In the genomic region with DNA sequence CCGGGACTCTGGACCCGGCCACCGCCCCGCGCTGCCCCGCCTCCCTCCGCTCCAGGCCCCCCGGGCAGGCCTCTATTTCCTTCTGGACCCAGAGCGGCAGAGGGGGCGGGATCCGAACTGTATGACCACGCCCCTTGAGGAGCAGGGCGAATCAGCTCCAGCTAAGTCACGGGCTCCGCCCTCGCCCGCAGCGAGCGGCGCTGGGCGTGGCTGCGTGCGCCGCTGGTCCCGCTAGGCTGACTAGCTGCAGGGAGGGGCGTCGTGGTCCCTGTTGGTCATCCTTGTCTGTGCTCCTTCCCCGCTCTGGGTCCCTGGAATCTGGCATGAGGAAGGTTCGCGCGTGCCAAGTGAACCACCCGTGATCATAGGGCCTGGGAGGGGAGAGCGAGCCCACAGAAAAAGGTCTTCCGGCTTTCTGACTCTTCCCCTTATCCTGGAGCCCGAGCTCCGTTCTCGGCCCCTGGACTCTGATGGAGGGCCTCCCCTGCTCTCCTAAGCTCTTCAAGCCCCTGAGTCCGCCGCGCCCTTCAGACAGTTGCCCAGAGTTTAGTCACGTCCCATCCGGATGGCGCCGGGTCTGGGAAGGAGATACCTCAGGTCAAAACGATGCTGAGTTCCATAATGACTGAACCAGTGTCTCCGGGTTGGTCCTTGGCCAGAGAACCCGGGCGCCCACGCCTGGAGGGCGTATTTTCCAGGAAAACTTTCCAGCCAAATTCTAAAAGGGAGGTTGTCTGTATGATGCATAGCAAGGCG, we compare ENCODE assay signal across 8 mouse cellular contexts. TPM values are rescaled to one million over a fixed set of nuclear protein-coding genes. Genes with fewer than 3 reads are reported as not detected.
DNase-seq lines count a peak whose midpoint lies in the region; ATAC-seq and TF ChIP-seq lines count a peak whose summit lies in the region.

A gene (minus strand): TSS at position 144 of the 756 bp plus-strand sequence.

- intact Hi-C loops in heart, postnatal 36 days (cut with DNase I): loop anchor here (1.0 to 5.0 kb wide), 2 partner anchors 41 to 45 kb away; a partner anchor contains a TSS

- peaks cover 0 to 5% of the 10 kb centered on the region in 2 experiments; a peak in 2 of 4 replicates for H3K4me1 ChIP-seq in ES-E14 (ENCODE audit: control insufficient read depth in 2 of 2, insufficient read depth in 2 of 2, low read length in 2 of 2, poor library complexity in 1 of 2)
- H3K4me1 ChIP-seq in forebrain, embryonic 16.5 days (replicated peaks; ENCODE audit: control insufficient read depth, insufficient read depth, low read length): peaks cover 17% of the 10 kb centered on the region
- no peaks in the 10 kb centered on the region for H3K4me1 ChIP-seq in lung, embryonic 14.5 days (ENCODE audit: insufficient read depth)
- no peaks in the 10 kb centered on the region for H3K4me1 ChIP-seq in olfactory bulb, adult 2 months (ENCODE audit: control insufficient read depth, insufficient read depth, low read length)
- peaks cover 8% of the 10 kb centered on the region for H3K4me1 ChIP-seq in thymus, adult 2 months (replicated peaks; ENCODE audit: control insufficient read depth, insufficient read depth, low read length)

- TF ChIP-seq POLR2A in olfactory bulb, adult 2 months (IDR thresholded peaks at IDR 0.05; ENCODE audit: insufficient read depth, low read depth, low read length): peak; percentile 76
- peak; percentile 96 for TF ChIP-seq POLR2A in thymus, adult 2 months (IDR thresholded peaks at IDR 0.05; ENCODE audit: control insufficient read depth, extremely low read depth, insufficient read depth, low read length, poor library complexity)

- 0% methylated on average over 51 of the region's 51 CpGs for WGBS in forebrain, embryonic 16.5 days
- under 1% methylated on average over 51 of the region's 51 CpGs for WGBS in lung, embryonic 14.5 days
- under 1% methylated on average over 51 of the region's 51 CpGs for WGBS in olfactory bulb, adult 2 months
- WGBS in thymus, adult 2 months: 1% methylated on average over 51 of the region's 51 CpGs

- no peaks in the 10 kb centered on the region for H3K27me3 ChIP-seq in forebrain, embryonic 16.5 days (replicated peaks; ENCODE audit: control insufficient read depth, insufficient read depth, low read length)
- no peaks in the 10 kb centered on the region for H3K27me3 ChIP-seq in lung, embryonic 14.5 days (ENCODE audit: insufficient read depth, low read length)
- no peaks in the 10 kb centered on the region for H3K27me3 ChIP-seq in thymus, adult 2 months (ENCODE audit: control insufficient read depth, insufficient read depth, low read length)

- H3K4me3 ChIP-seq in ES-E14 (ENCODE audit: insufficient read depth in 1 of 2, low read depth in 1 of 2, low read length in 2 of 2, poor library complexity in 1 of 2, severe bottlenecking in 1 of 2): peak within 1 kb of the TSS; percentile 73 to 81
- H3K4me3 ChIP-seq in forebrain, embryonic 16.5 days (replicated peaks; ENCODE audit: low read length): peak within 1 kb of the TSS; percentile 82
- H3K4me3 ChIP-seq in layer of hippocampus, adult 2 months: peak within 1 kb of the TSS; percentile 95
- peak within 1 kb of the TSS; percentile 83 for H3K4me3 ChIP-seq in lung, embryonic 14.5 days (ENCODE audit: low read depth, low read length)
- peak within 1 kb of the TSS; percentile 88 for H3K4me3 ChIP-seq in olfactory bulb, adult 2 months (ENCODE audit: insufficient read depth, low read depth, low read length)
- H3K4me3 ChIP-seq in thymus, adult 2 months (ENCODE audit: control insufficient read depth, insufficient read depth, low read length): peak within 1 kb of the TSS; percentile 83

- H3K4me2 ChIP-seq in forebrain, embryonic 16.5 days (ENCODE audit: low read length): peak within 1 kb of the TSS; percentile 60
- peak within 1 kb of the TSS; percentile 90 for H3K4me2 ChIP-seq in lung, embryonic 14.5 days

- TF ChIP-seq CTCF in layer of hippocampus, adult 2 months (conservative IDR thresholded peaks at IDR 0.05): peak; percentile 27
- TF ChIP-seq CTCF in lung, embryonic 14.5 days (IDR thresholded peaks at IDR 0.05; ENCODE audit: low read depth): no peak
- TF ChIP-seq CTCF in olfactory bulb, adult 2 months (IDR thresholded peaks at IDR 0.05; ENCODE audit: insufficient read depth, low read depth, low read length): no peak
- peak; percentile 40; the same call in 1 of the 2 replicates for TF ChIP-seq CTCF in thymus, adult 2 months (IDR thresholded peaks at IDR 0.05; ENCODE audit: borderline replicate concordance, control insufficient read depth, extremely low read depth, insufficient read depth, low read length, poor library complexity)

- no peak within 1 kb of the TSS for H3K27ac ChIP-seq in ES-E14 (ENCODE audit: insufficient read depth, low read depth, low read length, poor library complexity, severe bottlenecking)
- peak within 1 kb of the TSS; percentile 78 for H3K27ac ChIP-seq in forebrain, embryonic 16.5 days (ENCODE audit: low read length)
- H3K27ac ChIP-seq in layer of hippocampus, adult 2 months: peak within 1 kb of the TSS; percentile 93
- peak within 1 kb of the TSS; percentile 95 for H3K27ac ChIP-seq in lung, embryonic 14.5 days (ENCODE audit: low read depth)
- H3K27ac ChIP-seq in olfactory bulb, adult 2 months (ENCODE audit: insufficient read depth, low read depth, low read length): peak within 1 kb of the TSS; percentile 90
- H3K27ac ChIP-seq in thymus, adult 2 months (ENCODE audit: control insufficient read depth, insufficient read depth, low read length): no peak within 1 kb of the TSS

- H3K36me3 ChIP-seq in ES-E14 (ENCODE audit: control insufficient read depth, insufficient read depth, low read length, poor library complexity, severe bottlenecking): no peaks in the 10 kb centered on the region
- H3K36me3 ChIP-seq in forebrain, embryonic 16.5 days (ENCODE audit: control insufficient read depth, insufficient read depth): no peaks in the 10 kb centered on the region
- H3K36me3 ChIP-seq in lung, embryonic 14.5 days (ENCODE audit: insufficient read depth): no peaks in the 10 kb centered on the region
- no peaks in the 10 kb centered on the region for H3K36me3 ChIP-seq in thymus, adult 2 months (ENCODE audit: control insufficient read depth, insufficient read depth, low read length)

- ATAC-seq in forebrain, embryonic 16.5 days: peak; percentile 99
- peak; percentile 97 for ATAC-seq in lung, embryonic 14.5 days (ENCODE audit: insufficient read depth)

- in situ Hi-C loops in ES-E14 (cut with MboI; ENCODE audit: low sequenced_read_pairs in 2 of 2, unreplicated experiment in 2 of 2): no loop called here

- H3K9me3 ChIP-seq in ES-E14 (ENCODE audit: control insufficient read depth, insufficient read depth, low read depth, low read length): no peaks in the 10 kb centered on the region
- H3K9me3 ChIP-seq in forebrain, embryonic 16.5 days (ENCODE audit: control insufficient read depth, low read length): no peaks in the 10 kb centered on the region
- no peaks in the 10 kb centered on the region for H3K9me3 ChIP-seq in lung, embryonic 14.5 days (ENCODE audit: low read depth, low read length)

- DNase-seq in ES-E14 (ENCODE audit: low read depth, low spot score): peak; percentile 98
- peak; percentile 98 for DNase-seq in cerebellum, adult 11-12 months
- DNase-seq in heart, postnatal 36 days: peak; percentile 94 to 96
- peak; percentile 96 for DNase-seq in layer of hippocampus, adult 2 months (ENCODE audit: low spot score in 2 of 2)
- DNase-seq in lung, embryonic 14.5 days: peak; percentile 100
- DNase-seq in thymus, adult 2 months: peak; percentile 96

- peak within 1 kb of the TSS; percentile 69 for H3K9ac ChIP-seq in ES-E14 (ENCODE audit: insufficient read depth, low read depth, low read length, poor library complexity, severe bottlenecking)
- peak within 1 kb of the TSS; percentile 90 for H3K9ac ChIP-seq in forebrain, embryonic 16.5 days (replicated peaks; ENCODE audit: low read depth, low read length)
- peak within 1 kb of the TSS; percentile 84 for H3K9ac ChIP-seq in lung, embryonic 14.5 days

TF ChIP-seq in ES-E14, 5 proteins besides CTCF, POLR2A, EP300 and RAD21:
- TF ChIP-seq CHD2 (IDR thresholded peaks at IDR 0.05; ENCODE audit: low read depth, low read length) (no peak), ZNF384 (IDR thresholded peaks at IDR 0.05; ENCODE audit: low read depth, low read length) (no peak), MAFK (IDR thresholded peaks at IDR 0.05; ENCODE audit: insufficient read depth, low read depth, low read length) (no peak), HCFC1 (IDR thresholded peaks at IDR 0.05; ENCODE audit: borderline replicate concordance, insufficient read depth, low read length) (no peak)

RNA-seq across cellular contexts. Expression of the gene that starts here (rescaled TPM):
- total RNA-seq in ES-E14 (2012; rRNA removed): 6.9 and 15.8 TPM in 2 replicates
- 55.0 and 63.4 TPM in 2 replicates for polyA plus RNA-seq in forebrain, embryonic 16.5 days (2015; fragmentation: Nextera tagmentation; extraction: Ambion mirVana)
- 10 to 100 TPM; 15.0 to 15.2 TPM for total RNA-seq in heart, postnatal 36 days (2021)
- total RNA-seq in layer of hippocampus, adult 2 months (2021): 10 to 100 TPM; 31.8 to 32.7 TPM
- 118 and 120 TPM in 2 replicates for polyA plus RNA-seq in lung, embryonic 14.5 days (2014; fragmentation: Nextera tagmentation; extraction: Ambion mirVana)
- polyA plus RNA-seq in olfactory bulb, adult 2 months (2012; ENCODE audit: insufficient read depth, insufficient read length, low replicate concordance, missing spikeins): not detected in 2 replicates
- polyA plus RNA-seq in thymus, adult 2 months (2012; rRNA removed): 10.1 and 10.7 TPM in 2 replicates

Comparison
In these comparisons a context has a peak if more than half of its experiments do, and no peak if none do; other contexts are left out.
1. H3K27ac ChIP-seq: peak in forebrain, embryonic 16.5 days (single experiment), layer of hippocampus, adult 2 months (single experiment), lung, embryonic 14.5 days (single experiment) and olfactory bulb, adult 2 months (single experiment); none in ES-E14 (single experiment) and thymus, adult 2 months (single experiment).
2. CTCF ChIP-seq: peak in layer of hippocampus, adult 2 months (single experiment) and thymus, adult 2 months (single experiment); none in lung, embryonic 14.5 days (single experiment) and olfactory bulb, adult 2 months (single experiment).
3. Peak in every context shown above with its lines, with median percentiles within 50 percentile points of each other: DNase-seq, H3K4me3 ChIP-seq and H3K9ac ChIP-seq.